Mouse (Mus musculus) frontal cortex, adult 2 months (tissue): Measurements from ENCODE around the gene Pde4d. TPM values are rescaled to one million over a fixed set of nuclear protein-coding genes. Genes with fewer than 3 reads are reported as not detected.

Experiments used
- DNase-seq, 2 experiments: peaks; one replicate each; pipeline ENCODE4 v3.0.0; 2022; ENCODE audit warnings: low spot score in 1 of 2; ENCODE audit errors: extremely low spot score in 1 of 2
- polyA plus RNA-seq: library from polyadenylated mRNA; depleted of rRNA; stranded (reverse); fragments of >200 nt; gene quantifications from 2 replicates; pipeline ENCODE4 v1.2.3, GENCODE M21; 2012

The Pde4d gene
- polyA plus RNA-seq, 1 experiment = 40.3 TPM

DNA sequence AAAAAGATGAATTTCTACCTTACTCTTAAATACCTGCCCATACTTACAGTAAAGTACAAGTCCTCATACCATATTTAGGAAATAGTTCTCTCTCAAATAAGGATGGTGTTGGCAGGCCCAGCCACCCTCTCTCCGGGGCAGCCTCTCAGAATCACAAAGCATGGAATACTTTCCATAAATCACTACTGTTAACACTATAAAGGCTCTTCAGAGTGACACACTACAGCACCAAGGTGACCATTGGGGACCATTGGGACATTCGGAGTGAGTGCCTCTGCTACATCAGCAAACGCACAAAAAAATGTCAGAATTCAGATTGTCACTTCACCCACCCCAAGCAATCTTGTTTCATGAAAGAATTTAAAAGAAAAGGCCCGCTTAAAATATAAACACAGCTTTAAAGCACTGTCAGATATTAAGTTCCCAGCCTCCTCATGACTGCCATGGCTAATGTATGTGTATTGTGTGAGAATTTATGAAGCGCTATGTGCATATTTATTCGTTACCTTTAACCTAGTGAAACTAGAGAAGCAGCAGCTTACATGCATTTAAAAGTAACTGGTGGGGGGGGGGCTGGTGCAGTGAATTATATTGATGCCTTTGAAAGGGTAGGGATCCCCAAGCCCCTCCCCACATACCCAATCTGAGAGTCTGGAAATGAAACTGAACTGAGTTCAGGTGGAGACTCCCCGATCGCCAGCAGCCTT is 769.4 kb downstream of the Pde4d start:
- DNase-seq = no peak

DNA sequence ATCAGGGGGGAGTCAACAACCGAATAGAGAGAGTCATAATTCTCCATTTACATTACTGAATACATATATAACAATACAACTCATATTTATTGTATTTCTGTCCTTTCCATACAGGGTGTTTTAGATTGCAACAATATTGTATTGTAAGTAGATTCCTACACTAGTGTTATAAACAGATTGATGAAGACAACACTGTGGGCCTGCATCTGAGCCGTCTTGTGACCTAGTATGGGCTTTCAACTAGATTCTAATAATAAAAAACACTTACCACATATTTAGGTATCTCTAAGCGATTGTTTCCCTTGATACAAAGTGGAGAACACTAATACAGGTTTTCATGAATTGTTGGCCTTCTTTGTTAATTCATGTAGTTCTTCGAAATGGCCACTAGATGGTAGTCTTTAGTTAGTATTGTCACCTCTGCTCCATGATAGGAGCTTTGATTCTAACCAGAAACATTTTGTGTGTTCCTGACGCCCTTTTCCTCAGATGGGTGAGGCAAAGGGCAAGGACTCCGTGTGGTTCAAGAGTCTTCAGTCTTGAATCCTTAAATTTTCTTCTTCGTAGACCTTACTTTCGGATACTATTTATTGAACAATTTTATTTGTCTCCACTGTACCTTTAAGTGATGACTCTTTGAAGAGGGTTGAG is 779.3 kb downstream of the Pde4d start:
- peak in 1 of 2 experiments; percentile 74 for DNase-seq

DNA sequence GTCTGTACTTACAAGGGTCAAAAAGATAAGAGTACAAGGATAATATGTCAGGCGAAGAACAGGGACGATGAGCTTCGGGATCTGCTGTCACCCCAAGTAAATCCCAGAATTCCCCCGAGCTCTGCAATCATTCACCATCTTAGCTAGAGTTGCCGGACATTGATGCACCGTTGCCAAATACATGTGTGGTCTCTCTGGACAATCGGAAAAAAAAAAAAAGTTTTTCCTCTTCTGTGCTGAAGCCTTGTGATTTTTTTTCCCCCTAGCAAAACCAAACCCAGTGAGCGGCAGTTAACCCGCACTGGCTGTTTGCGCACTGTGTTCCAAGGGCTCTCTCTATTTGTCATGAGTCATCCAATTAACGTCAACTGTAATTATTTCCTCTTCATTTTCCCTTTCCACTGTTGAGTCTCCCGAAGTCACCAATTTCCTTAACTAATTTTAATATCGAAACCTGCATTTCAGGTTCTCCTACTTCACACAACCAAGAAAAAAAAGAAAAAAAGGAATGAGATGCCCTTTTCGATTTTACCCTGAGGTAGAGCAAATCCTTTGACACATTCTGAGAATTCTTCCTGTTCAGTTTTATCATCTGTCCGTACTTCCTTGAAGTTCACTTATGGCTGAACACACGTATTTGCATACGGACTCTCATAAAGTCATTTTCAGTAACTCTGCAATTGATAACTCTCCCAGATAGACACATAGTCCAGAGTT is 780.0 kb downstream of the Pde4d start:
- DNase-seq = no peak

DNA sequence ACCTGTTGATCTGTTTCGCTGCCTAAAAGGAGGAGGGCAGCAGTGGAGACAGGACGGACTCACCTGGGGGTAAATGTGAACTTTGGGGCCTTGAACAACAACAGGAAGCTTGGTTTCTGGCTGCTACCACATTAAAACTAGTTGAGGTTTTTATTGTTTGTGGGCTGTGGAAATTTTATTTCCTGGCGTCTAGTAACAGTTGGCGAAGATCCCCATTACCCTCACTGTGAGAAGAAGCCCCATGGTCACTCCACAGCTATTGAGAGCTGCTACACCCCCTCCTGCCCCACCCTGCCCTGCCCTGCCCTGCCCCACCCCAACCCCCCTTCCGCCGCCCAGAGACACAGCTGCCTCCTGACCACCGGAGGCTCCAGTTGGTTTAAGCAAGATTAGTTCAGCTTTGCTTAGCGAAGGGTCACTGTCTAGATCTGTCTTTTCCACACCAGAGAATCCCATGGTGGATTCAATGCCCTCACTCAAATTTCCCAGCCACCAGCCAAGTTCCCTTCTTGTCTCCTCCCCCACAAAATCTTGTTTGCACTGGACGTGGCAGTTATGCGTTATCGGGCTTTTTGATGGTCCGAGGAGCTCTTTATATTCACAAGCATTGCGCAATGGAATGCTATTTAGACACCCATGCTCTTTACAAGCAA is 780.7 kb downstream of the Pde4d start:
- no peak for DNase-seq

DNA sequence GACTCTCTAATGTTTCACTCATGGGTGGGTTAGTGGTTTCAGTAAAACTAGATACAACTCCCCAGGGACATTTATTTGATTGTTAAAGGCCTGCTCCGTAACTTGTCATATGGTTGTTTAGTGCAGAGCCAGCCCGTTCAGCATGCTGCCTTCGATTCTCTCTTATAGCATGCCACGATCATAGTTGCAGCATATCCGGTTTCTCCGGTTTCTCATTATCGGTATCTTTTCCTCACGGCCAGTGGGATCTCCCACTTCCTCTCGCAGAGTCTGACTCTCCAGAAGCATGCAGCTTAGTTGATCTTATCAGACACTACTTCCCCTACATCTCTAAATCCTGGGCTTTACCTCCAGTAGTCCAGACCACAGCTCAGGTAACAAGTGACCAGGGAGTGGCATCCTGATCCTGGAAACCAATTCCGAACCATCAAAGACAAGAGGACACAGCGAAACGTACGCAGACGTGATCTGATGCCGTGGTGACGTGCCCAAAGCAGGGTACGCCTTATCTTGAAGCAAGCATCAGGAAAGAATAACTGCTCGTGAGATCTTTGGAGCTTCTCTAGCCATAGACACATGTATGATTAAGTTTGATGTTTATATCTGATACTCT is 782.2 kb downstream of the Pde4d start:
- no peak for DNase-seq

DNA sequence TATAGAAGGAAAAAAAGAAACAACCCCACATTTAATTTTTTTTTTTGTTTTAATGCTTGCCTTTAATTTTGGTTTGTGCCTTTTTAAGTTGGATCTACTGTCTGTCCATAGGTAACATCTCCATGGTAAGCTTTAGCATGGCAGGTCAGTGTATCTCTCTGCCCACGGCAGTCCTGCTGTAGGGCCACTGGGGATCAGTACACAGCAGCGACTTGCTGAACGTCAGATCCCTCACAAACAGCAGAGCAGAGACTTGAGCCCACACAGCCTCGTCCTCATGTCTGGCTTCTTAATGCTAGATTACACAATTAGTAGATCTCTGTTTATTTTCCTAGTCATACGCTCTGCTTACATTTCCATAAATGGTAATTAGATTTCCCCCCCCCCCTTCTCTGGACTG is 782.8 kb downstream of the Pde4d start:
- DNase-seq = no peak

DNA sequence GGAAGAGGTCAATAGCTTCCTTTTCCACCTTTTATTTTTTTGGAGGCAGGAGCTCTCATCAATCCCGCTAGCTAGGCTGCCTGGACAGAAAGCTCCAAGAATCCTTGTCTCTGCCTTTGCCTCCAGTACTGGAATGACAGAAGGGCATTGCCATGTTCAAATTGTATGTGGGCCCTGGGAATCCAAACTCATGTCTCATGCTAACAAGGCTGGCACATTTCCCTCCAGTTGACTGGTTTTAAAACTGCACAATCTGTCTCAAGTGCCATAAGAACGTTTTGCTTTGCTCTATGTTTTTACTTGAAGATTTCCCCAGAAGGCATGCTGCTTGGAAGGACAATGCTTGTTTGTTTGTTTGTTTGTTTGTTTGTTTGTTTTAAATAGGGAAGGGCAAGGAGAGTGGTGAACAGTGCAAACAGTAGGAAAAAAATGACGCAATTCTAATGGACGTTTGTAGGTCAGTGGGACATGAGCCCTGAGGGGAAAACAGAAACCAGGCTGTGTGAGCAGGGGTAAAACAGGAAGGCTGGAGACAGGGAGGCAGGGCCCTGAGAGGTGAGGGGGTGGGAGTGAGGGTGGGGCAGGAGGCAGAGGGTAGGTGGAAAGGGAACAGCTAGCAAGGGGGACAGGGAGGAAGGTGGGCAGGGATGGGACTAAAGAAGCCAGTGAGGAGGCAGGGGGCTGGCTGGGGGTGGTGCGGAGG is 784.3 kb downstream of the Pde4d start:
- no peak for DNase-seq

DNA sequence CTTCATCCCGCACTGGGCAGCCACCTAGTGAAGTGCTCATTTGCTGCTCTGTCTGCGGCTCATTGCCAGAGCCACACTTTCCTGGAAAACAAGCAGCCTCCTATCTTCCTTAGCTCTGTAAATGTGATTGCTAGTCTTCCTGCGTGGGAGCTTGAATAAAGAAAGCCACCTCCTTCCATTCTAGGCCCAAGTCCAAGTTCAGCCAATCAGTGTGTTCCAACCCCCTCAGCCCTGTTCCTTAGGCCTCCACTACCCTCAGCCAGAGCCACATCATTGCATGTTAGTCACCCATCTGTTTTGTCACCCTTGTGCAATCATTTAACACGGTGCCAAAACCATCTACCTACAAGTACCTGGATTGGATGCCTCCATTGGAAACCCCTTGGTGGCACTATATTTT is 786.3 kb downstream of the Pde4d start:
- DNase-seq = peak; percentile 57 to 72

DNA sequence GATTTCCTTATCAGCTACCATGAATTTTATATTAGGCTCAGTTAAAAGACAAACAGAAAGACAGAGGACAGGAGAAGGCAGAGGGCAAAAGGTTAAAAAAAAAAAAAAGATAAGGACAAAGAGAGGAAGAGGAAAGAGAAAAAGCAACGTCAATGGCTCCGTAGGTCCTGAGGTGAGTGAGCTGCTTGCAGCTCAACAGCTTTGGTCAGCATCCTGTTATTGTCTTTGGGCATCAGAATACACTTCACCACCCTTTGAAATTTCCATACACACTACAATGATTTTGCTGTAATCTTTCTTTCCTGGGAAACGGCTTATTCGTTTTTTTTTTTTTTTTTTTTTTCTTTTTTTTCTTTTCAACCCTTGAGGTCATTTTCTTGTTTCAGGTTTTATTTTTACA is 788.9 kb downstream of the Pde4d start:
- DNase-seq = no peak

DNA sequence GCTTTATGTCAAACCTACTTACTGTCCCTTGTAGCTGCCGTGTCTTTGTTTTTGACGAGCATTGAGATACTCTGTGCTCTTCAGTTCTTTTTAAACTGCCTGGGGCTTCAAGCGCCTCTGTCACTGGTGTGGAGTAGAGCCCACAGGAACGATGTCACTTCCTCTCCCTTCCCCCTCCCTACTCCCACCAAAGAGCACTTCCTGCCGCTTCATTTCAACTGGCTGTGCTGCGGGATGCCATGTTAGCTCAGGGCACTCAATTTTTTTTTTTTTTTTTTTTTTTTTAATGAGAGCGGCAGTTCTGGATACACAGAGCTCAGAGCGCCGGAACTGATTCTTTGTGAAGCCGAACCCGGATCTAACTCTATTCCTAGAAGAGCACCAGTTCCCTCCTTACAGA is 789.5 kb downstream of the Pde4d start:
- no peak for DNase-seq

DNA sequence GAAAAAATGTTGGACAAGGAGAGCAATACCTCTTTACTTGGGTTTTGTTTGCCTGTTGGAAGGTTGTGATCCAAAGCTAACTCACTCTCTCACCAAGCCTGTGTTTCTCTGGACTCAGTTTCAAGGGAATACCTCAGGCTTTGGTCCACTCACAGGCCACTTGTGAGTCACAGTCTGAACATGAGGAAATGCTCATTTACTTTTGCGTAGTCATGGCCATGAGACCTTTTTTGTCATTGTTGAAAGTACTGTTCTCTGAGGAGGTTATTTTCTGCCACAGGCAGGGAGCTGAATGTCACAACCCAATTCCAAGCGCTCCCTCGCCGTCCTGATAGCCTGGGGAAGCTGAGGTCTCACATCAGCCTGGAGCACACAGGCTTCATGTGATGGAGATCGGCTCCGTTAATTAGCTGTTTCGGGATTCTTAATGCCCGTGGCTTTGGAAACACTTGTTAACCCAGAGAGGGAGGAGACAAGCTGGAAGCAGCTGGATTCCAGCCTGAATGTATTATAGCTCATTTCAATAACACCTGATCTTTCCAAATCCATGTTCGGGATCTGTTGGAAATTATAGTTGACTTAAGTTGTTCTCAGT is 792.8 kb downstream of the Pde4d start:
- DNase-seq = no peak

DNA sequence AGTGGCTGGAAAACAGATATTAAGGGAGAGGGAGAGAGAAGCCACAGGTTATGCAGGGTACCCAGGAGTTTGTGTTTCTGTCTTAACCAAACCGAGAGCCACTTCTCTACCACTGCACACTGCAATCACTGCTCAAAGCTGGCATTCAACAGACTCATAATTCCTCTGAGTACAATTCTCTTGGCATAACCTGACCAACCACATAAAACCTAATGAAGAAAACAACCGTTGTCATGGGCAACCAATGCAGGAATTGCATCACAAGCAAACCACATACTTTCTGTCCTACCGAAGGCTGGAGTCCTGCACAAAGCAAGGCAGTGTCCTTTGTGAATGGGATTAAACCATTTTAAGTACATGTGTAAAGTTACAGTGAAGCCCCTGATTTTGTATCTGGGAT is 793.4 kb downstream of the Pde4d start:
- DNase-seq = no peak

DNA sequence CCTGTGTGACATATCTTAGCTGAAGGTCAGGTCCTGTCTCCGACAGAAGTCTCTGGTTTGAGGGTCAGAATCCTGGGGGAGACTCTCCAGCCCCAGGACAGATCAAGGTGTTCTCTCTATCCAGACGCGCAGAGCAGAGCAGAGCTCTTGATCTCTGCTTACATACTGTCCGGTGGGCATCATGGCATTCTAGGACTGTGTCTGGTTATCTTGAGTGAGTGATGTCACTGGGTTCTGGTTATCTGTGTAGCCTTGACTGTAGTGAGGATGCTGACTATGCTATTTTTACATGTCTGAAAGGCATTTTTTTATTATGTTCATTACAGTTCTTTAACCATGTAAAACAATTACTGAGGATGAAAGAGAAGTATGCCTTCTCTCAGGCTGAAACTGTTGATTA is 797.3 kb downstream of the Pde4d start:
- DNase-seq = no peak

DNA sequence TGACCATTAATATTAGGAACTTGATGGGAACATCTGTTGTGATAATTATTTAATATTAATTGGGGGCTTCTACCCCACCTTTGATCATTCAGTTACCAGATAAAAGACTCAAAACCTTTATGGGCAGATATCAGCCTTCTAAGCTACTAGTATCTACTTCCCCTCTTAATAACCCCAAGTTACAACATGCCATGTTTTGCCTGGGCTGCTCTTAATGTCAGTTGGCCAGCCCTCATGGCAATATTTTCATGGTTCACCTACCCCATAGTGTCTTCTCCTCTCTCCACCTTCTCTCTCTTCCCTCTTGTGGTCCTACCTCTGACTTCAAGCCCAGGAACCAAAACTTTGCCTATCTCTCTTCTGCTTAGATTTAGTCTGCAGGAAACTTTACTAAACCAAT is 799.6 kb downstream of the Pde4d start:
- DNase-seq = no peak

DNA sequence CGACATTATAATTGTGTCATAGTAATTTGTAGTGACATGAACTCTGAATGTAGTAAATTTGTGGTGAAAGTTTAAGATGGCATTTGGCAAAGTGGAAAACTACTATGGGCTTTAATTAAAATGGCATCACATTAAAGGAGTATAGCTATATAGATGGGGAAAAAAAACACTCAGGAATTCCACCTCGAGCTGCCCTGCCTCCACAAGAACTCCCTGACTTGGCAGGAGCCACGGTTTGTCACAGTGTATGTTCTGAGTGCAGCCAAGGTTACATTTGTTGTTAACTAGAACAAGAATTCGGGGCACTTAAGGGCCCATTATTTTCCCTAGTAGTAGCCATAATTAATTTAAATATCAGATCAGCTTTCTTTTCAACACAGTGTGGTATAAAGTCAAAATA is 805.9 kb downstream of the Pde4d start:
- DNase-seq = no peak

DNA sequence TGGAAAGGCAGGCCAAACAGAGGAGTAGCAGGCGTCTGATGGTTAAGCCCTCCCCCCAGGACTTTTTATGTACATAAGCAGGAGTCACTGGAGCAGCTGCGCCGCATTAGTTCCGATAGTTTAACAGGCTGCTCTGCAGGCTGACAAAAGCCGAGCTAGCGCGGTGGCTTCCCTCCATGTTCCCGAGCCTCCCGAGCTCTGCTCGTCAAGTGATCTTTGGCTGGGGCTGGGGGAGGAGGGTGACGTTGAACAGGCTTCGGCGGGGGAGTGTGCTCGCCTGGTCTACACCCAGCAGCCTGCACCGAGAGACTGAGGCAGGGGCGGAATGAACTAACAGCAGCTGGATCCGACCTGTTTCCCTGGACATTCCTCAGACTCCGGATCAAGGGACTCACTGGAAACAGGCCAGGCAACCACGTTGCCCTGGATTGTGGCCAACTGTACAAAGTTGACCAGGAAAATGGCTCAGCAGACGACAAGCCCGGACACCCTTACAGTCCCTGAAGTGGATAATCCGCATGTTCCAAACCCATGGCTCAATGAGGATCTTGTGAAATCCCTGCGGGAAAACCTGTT is 810.6 kb downstream of the Pde4d start:
- DNase-seq = peak in 1 of 2 experiments; percentile 67

DNA sequence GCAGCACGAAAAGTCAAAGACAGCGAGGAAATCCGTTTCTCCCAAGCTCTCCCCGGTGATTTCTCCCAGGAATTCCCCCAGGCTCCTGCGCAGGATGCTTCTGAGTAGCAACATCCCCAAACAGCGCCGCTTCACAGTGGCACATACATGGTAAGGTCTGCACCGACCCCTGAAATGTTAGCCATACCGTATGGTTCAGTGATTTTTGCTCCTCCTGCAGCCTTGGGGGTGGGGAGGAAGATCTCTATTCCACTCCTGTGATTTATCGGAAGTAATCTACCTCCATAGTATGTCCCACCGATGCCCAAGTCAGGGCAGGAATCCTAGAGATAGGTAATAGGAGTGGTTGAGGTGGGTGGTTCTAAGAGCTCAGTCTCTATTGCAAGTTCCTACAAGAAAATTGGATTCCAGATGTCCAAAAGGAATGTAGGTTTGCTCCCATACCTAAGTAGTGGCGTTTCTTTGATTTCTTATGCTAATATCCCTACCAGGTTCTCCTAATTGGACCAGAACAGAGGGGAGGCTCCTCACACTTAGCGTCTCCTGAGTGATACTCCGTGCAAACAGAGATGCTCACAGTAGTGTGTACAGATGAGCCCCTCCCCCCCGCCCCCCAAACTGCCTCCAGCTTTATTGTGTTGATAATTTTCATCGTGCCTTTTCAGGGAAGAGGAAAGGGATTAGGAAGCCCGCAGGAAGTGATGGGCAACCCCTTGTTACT is 811.2 kb downstream of the Pde4d start:
- DNase-seq = peak in 1 of 2 experiments; percentile 21

DNA sequence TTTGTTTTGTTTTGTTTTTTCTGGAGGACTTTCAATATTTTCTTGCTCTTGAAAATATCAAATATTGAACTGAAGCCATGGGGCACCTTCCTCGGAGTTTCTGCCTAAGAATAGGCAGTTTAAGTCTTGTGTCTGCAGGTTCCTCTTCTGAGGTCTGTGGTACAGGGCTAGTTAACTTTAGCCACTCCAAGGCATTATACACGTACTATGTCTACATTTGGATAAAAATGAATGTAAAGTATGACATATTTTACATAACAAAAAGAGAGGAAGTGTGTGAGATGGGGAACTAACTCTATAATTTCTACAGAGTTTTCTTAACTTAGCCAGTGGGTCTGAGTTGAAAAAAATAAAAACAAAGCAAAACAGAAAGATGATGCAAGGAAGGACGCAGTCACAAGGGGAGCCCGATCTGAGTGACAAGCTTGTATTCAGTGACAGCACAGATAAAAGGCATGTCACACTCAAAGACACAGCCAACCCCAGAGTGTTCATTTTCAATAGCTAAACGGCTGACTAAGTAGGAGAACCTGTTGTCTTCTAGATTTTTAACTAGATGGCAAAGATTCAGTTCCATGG is 812.0 kb downstream of the Pde4d start:
- no peak for DNase-seq

DNA sequence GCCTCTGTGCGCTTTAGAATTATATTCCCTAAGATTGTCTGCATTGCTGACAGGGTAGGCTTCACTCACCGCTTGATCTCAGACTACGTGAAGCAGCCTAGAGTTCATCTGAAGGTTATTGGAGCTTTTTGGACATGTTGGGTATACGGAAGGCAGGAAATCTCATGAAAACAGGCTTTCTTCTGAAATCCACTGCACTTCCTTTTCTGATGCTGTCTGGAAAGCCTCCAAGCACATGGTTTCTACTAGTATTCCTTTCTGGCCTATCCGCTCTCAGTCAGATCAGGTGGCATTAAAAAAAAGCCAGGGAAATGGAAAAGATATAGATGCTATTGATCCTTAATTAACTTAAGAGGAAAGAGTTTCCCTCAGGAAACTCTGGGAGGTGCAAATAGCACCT is 812.8 kb downstream of the Pde4d start:
- no peak for DNase-seq
